Mouse (Mus musculus): ENCODE data around the gene Gm4707. TPM values are rescaled to one million over a fixed set of nuclear protein-coding genes. Genes with fewer than 3 reads are reported as not detected.

Gene Gm4707
- total RNA-seq, 1 experiment = 3.9 TPM

DNA sequence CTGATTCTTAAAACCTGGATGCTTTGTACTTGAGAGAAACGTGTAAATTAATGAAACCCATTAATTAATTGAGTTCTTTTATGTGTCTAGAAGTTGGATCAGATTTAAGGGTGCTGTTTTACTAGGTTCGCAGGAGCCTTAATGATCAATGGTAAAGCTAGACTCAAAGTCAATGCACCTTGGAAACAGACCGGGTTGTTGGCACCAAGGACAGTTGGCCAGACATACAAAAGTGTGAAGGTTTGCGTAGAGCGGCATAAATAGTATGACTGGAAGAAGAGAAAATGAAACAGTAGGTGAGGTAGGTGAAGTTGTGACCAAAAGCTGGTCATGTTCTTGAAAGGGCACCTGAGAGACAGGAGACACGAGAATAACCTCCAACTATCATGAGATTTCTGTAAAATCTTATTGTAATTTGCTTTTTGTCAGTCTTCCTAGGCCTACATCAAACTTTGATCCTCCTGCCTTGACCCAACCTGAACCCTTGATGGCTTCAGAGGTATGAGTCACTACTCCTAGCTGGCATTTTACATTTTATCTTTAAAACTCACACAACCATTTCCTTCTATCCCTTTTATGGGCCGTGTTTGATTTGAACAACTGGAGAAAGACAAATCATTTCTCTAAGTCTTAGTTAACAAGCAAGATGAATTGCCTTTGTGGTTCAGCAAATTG is 16.8 kb upstream of the Gm4707 start:
- no peak overlapping the region for H3K9ac ChIP-seq (ENCODE audit: insufficient read depth, low read depth, low read length, poor library complexity, severe bottlenecking)
- H3K9me3 ChIP-seq (ENCODE audit: control insufficient read depth, insufficient read depth, low read depth, low read length) = no peaks in the 10 kb centered on the region
- H3K36me3 ChIP-seq (ENCODE audit: control insufficient read depth, insufficient read depth, low read length, poor library complexity, severe bottlenecking) = no peaks in the 10 kb centered on the region
- no peak overlapping the region for H3K4me3 ChIP-seq (ENCODE audit: insufficient read depth in 1 of 2, low read depth in 1 of 2, low read length in 2 of 2, poor library complexity in 1 of 2, severe bottlenecking in 1 of 2)
- TF ChIP-seq CHD2 (IDR thresholded peaks at IDR 0.05; ENCODE audit: low read depth, low read length) = no peak
- TF ChIP-seq ZC3H11A (IDR thresholded peaks at IDR 0.05; ENCODE audit: borderline replicate concordance, low read depth, low read length) = no peak
- no peak for TF ChIP-seq MAFK (IDR thresholded peaks at IDR 0.05; ENCODE audit: insufficient read depth, low read depth, low read length)
- TF ChIP-seq HCFC1 (IDR thresholded peaks at IDR 0.05; ENCODE audit: borderline replicate concordance, insufficient read depth, low read length) = no peak
- TF ChIP-seq ZNF384 (IDR thresholded peaks at IDR 0.05; ENCODE audit: low read depth, low read length) = no peak
- H3K27ac ChIP-seq (ENCODE audit: insufficient read depth, low read depth, low read length, poor library complexity, severe bottlenecking) = no peak overlapping the region
- peaks cover 6 to 12% of the 10 kb centered on the region in 2 experiments for H3K4me1 ChIP-seq (ENCODE audit: control insufficient read depth in 2 of 2, insufficient read depth in 2 of 2, low read length in 2 of 2, poor library complexity in 1 of 2)
- in situ Hi-C loops (cut with MboI; ENCODE audit: low sequenced_read_pairs in 2 of 2, unreplicated experiment in 2 of 2) = no loop called here
- no peak for DNase-seq (ENCODE audit: low read depth, low spot score)

DNA sequence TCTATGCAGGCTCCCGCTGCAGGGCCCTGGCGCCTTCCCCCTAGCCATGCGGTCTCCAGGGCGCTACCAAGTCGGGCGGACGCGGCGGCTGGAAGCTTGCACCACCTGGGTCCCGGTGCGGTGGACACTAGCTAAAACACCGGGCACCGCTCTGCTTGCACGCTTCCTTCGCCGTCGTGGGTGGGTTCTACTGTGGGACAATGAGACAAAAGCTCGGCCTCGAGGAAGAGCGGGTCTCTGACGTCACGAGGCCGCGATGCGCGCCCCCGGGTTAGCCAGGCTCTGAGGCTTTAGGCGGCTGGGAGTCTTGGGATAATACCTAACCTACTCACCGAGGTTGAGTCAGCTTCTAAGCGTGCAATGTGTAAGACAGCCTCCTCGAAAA is 16.0 kb upstream of the Gm4707 start:
- Histone ChIP-seq H3K4me1 (ENCODE audit: control insufficient read depth in 2 of 2, insufficient read depth in 2 of 2, low read length in 2 of 2, poor library complexity in 1 of 2) (peaks cover 5 to 6% of the 10 kb centered on the region in 2 experiments), H3K4me3 (ENCODE audit: insufficient read depth in 1 of 2, low read depth in 1 of 2, low read length in 2 of 2, poor library complexity in 1 of 2, severe bottlenecking in 1 of 2) (peak overlapping the region; percentile 66 to 74), H3K9ac (ENCODE audit: insufficient read depth, low read depth, low read length, poor library complexity, severe bottlenecking) (peak overlapping the region; percentile 77), H3K36me3 (ENCODE audit: control insufficient read depth, insufficient read depth, low read length, poor library complexity, severe bottlenecking) (no peaks in the 10 kb centered on the region), H3K27ac (ENCODE audit: insufficient read depth, low read depth, low read length, poor library complexity, severe bottlenecking) (peak overlapping the region; percentile 37; the same call in 1 of the 2 replicates), H3K9me3 (ENCODE audit: control insufficient read depth, insufficient read depth, low read depth, low read length) (no peaks in the 10 kb centered on the region)
- TF ChIP-seq CHD2 (IDR thresholded peaks at IDR 0.05; ENCODE audit: low read depth, low read length) = no peak
- TF ChIP-seq MAFK (IDR thresholded peaks at IDR 0.05; ENCODE audit: insufficient read depth, low read depth, low read length) = no peak
- TF ChIP-seq ZNF384 (IDR thresholded peaks at IDR 0.05; ENCODE audit: low read depth, low read length) = no peak
- TF ChIP-seq HCFC1 (IDR thresholded peaks at IDR 0.05; ENCODE audit: borderline replicate concordance, insufficient read depth, low read length) = no peak
- no peak for TF ChIP-seq ZC3H11A (IDR thresholded peaks at IDR 0.05; ENCODE audit: borderline replicate concordance, low read depth, low read length)
- DNase-seq (ENCODE audit: low read depth, low spot score) = no peak
- in situ Hi-C loops (cut with MboI; ENCODE audit: low sequenced_read_pairs in 2 of 2, unreplicated experiment in 2 of 2) = no loop called here

DNA sequence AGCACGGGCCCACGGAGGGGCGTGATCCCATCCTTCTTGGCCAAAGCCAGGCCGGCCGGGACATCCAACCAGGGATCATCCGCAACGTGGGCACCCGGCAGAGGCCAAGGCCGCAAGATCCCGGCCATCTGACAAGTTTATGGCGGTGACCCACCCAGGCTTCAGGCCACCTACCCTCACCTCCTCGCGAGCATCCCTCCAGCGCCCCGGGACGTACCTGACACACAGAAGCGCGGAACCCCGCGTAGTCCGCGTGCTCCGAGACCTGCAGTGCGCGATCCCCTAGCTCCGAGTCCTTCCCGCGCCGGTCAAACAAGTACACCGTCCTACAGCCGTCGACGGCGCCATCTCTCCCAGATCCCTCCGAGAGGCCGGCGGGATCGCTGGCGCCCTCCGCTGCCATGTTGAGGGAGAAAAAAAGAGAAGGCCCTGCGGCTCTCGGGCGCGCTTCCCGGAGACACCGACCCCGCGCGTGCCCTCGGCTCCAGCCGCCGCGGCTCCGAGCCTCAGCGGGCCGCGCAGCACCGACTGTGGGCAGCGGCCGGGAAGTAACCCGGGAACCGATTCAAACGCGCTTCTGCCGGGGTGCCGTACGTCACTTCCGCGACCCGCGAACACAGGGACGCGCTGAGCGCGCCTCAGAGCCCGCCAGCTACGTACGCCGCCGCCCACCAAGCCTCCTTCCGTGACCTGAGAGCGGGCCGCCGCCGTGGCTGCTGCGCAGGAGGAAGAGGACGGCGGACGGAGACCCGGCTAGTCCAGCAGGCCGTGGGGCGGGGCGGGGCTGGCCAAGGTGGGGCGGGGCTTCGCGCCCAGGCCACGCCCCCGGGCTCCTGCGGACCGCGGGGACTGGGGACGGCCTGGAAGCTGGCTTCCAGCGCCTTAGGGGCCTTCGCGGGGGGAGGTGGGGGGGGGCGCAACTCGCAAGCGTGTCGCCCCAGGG is 15.3 kb upstream of the Gm4707 start, which contains the start of gene Smchd1:
TSS of gene Smchd1 (minus strand) at position 582 of the 943 bp plus-strand sequence.
- Histone ChIP-seq H3K9ac (ENCODE audit: insufficient read depth, low read depth, low read length, poor library complexity, severe bottlenecking) (peak within 1 kb of the TSS; percentile 82), H3K36me3 (ENCODE audit: control insufficient read depth, insufficient read depth, low read length, poor library complexity, severe bottlenecking) (no peaks in the 10 kb centered on the region), H3K4me1 (ENCODE audit: control insufficient read depth in 2 of 2, insufficient read depth in 2 of 2, low read length in 2 of 2, poor library complexity in 1 of 2) (peaks cover 2 to 3% of the 10 kb centered on the region in 2 experiments; a peak in 2 of 4 replicates), H3K4me3 (ENCODE audit: insufficient read depth in 1 of 2, low read depth in 1 of 2, low read length in 2 of 2, poor library complexity in 1 of 2, severe bottlenecking in 1 of 2) (peak within 1 kb of the TSS; percentile 66 to 74), H3K9me3 (ENCODE audit: control insufficient read depth, insufficient read depth, low read depth, low read length) (no peaks in the 10 kb centered on the region), H3K27ac (ENCODE audit: insufficient read depth, low read depth, low read length, poor library complexity, severe bottlenecking) (peak within 1 kb of the TSS; percentile 37; the same call in 1 of the 2 replicates)
- TF ChIP-seq MAFK (IDR thresholded peaks at IDR 0.05; ENCODE audit: insufficient read depth, low read depth, low read length) (no peak), HCFC1 (IDR thresholded peaks at IDR 0.05; ENCODE audit: borderline replicate concordance, insufficient read depth, low read length) (no peak; the same call in 1 of the 2 replicates), ZC3H11A (IDR thresholded peaks at IDR 0.05; ENCODE audit: borderline replicate concordance, low read depth, low read length) (no peak), CHD2 (IDR thresholded peaks at IDR 0.05; ENCODE audit: low read depth, low read length) (no peak), ZNF384 (IDR thresholded peaks at IDR 0.05; ENCODE audit: low read depth, low read length) (no peak)
- DNase-seq (ENCODE audit: low read depth, low spot score) = peak; percentile 65
- in situ Hi-C loops (cut with MboI; ENCODE audit: low sequenced_read_pairs in 2 of 2, unreplicated experiment in 2 of 2) = no loop called here

- no peak for TF ChIP-seq ZC3H11A (IDR thresholded peaks at IDR 0.05; ENCODE audit: borderline replicate concordance, low read depth, low read length)
- no peak overlapping the region for H3K27ac ChIP-seq (ENCODE audit: insufficient read depth, low read depth, low read length, poor library complexity, severe bottlenecking)
- no peak for DNase-seq (ENCODE audit: low read depth, low spot score)
These were observed 14.4 kb upstream of the Gm4707 start for GRCm38 (mm10) chr17:71474128-71474527.

More at GRCm38 (mm10) chr17:71474128-71474527, 14.4 kb upstream of the Gm4707 start:
- H3K36me3 ChIP-seq (ENCODE audit: control insufficient read depth, insufficient read depth, low read length, poor library complexity, severe bottlenecking) = no peaks in the 10 kb centered on the region
- peak overlapping the region; percentile 82; the same call in 1 of the 2 replicates for H3K9ac ChIP-seq (ENCODE audit: insufficient read depth, low read depth, low read length, poor library complexity, severe bottlenecking)
- H3K4me1 ChIP-seq (ENCODE audit: control insufficient read depth in 2 of 2, insufficient read depth in 2 of 2, low read length in 2 of 2, poor library complexity in 1 of 2) = peaks cover 2 to 3% of the 10 kb centered on the region in 2 experiments; a peak in 2 of 4 replicates
- H3K9me3 ChIP-seq (ENCODE audit: control insufficient read depth, insufficient read depth, low read depth, low read length) = no peaks in the 10 kb centered on the region
- peak overlapping the region; percentile 66 to 74 for H3K4me3 ChIP-seq (ENCODE audit: insufficient read depth in 1 of 2, low read depth in 1 of 2, low read length in 2 of 2, poor library complexity in 1 of 2, severe bottlenecking in 1 of 2)
- in situ Hi-C loops (cut with MboI; ENCODE audit: low sequenced_read_pairs in 2 of 2, unreplicated experiment in 2 of 2) = no loop called here

All from ES-E14 (cell line).